Mouse (Mus musculus) erythroblast, embryonic 14.5 days (primary cell): ENCODE results near the gene Rab27a. TPM values are rescaled to one million over a fixed set of nuclear protein-coding genes. Genes with fewer than 3 reads are reported as not detected.

Source experiments
- H3K27me3 ChIP-seq: 2 replicates; pipeline ENCODE4 v1.6.1; 2012; ENCODE audit warnings: inconsistent platforms; ENCODE audit not compliant: control insufficient read depth
- H3K36me3 ChIP-seq: 2 replicates; pipeline ENCODE4 v1.6.1; 2012; ENCODE audit warnings: mild to moderate bottlenecking, inconsistent platforms; ENCODE audit not compliant: control insufficient read depth
- H3K4me1 ChIP-seq: 2 replicates; pipeline ENCODE4 v1.6.1; 2012; ENCODE audit warnings: inconsistent platforms; ENCODE audit not compliant: control insufficient read depth
- H3K4me3 ChIP-seq: replicated peaks from 2 replicates; pipeline ENCODE3; 2012; ENCODE audit warnings: moderate library complexity, mild to moderate bottlenecking, inconsistent platforms
- H3K9me3 ChIP-seq: 2 replicates; pipeline ENCODE4 v1.6.1; 2012; ENCODE audit warnings: low read length, inconsistent platforms, mixed read lengths; ENCODE audit not compliant: control insufficient read depth
- GATA1 ChIP-seq: IDR thresholded peaks from 2 replicates; pipeline ENCODE4 v1.6.1; 2012; ENCODE audit warnings: low read length, inconsistent platforms, mixed read lengths
- TAL1 ChIP-seq: IDR thresholded peaks from 3 replicates; pipeline ENCODE4 v1.6.1; 2012; ENCODE audit warnings: low read length, inconsistent platforms, mixed read lengths
- polyA plus RNA-seq: library from polyadenylated mRNA; stranded (reverse); fragments of >175 nt; gene quantifications from 2 replicates; pipeline ENCODE4 v1.2.3, GENCODE M21; 2012

The Rab27a gene
- polyA plus RNA-seq, 1 experiment = 0.06 TPM

DNA sequence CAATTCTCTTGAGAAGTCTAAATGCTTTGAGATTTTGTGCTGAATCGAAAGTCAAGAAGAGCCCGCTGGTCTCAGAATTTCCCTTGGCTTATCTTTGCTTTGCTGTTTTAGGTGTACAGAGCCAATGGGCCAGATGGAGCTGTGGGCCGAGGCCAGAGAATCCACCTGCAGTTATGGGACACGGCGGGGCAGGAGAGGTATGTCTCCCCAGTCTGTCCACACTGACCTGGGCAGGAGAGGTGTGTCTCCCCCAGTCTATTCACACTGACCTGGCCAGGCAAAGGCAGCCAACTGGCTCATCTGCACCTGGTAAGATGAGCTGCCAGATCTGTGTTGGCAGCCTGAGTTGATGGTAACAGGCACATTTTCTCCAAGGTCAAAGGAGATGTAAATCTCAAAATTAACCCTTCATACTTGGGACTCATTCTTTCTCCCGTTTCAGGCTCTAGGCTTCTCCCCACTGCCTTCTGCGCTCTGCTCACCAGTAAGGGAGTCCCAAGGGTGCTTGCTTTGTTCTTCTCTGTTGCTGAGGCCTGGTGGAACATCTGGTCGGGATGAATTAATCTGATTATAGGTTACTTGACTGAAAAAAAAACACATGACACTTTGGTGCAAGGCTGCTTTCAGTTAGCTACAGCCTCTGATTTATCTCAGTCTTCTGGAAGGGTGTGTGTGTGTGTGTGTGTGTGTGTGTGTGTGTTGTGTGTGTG, 37.8 kb downstream of the Rab27a start:
- TF ChIP-seq GATA1 (no peak), TAL1 (no peak)
- Histone ChIP-seq H3K27me3 (no peaks in the 10 kb centered on the region), H3K36me3 (no peaks in the 10 kb centered on the region), H3K4me1 (no peaks in the 10 kb centered on the region), H3K4me3 (no peak overlapping the region), H3K9me3 (no peaks in the 10 kb centered on the region)

DNA sequence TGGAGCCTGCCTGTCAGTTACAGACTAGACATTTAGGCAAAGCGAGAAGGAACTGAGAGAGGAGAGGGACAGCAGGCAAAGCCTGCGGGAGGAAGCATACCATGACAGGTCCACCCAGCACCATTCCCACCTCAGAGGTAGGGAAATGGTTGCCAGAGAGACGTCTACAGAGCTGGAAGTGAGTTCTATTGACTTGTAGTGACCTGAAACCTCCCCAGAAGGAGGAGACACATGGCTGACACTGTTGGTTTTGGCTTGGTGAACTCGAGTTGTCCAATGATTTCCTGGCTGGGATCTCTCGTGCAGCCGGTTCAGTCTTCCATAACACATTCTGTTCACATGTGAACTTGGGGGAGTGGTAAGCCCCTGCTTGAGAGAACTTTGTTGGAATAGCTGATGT, 39.3 kb downstream of the Rab27a start:
- Histone ChIP-seq H3K9me3 (no peaks in the 10 kb centered on the region), H3K4me3 (no peak overlapping the region), H3K27me3 (no peaks in the 10 kb centered on the region), H3K4me1 (no peaks in the 10 kb centered on the region), H3K36me3 (no peaks in the 10 kb centered on the region)
- TF ChIP-seq GATA1 (no peak), TAL1 (no peak)

DNA sequence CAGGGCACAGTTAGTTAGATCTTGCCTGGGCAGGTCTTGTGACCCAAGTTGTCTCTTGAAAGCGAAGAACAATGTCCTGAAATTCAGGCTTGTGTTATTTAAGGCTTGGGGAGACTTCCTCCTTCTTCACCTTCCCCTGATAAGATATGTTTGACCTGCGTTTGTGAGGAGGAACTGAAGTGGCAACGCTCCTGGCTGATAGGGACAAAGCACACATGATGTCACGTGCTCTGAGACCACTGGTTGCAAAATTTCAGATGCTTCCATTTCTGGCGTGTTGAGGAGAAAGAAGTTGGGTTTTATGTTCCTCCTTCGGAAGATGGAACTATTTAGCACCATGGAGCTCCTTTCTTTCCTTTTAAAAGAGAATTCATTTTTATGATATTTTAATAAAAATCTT, 41.2 kb downstream of the Rab27a start:
- Histone ChIP-seq H3K4me1 (no peaks in the 10 kb centered on the region), H3K9me3 (no peaks in the 10 kb centered on the region), H3K4me3 (no peak overlapping the region), H3K36me3 (no peaks in the 10 kb centered on the region), H3K27me3 (no peaks in the 10 kb centered on the region)
- TF ChIP-seq GATA1 = no peak
- no peak for TF ChIP-seq TAL1

DNA sequence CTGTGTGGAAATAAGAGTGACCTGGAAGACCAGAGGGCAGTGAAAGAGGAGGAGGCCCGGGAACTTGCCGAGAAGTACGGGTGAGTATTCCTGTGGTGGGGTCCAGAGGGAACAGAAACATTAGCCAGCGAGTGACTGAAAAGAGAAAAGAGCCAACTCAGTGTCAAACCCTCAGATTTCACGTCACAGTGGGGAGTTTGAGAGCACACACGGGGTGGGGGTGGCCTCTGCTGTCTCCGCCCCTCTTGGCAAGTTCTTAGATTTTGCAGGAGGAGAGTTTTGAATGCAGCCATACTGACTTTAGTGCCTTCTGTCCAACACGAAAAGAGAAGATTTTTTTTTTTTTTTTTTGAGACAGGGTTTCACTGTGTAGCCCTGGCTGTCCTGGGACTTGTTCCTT, 42.5 kb downstream of the Rab27a start:
- Histone ChIP-seq H3K9me3 (no peaks in the 10 kb centered on the region), H3K27me3 (no peaks in the 10 kb centered on the region), H3K4me3 (no peak overlapping the region), H3K36me3 (no peaks in the 10 kb centered on the region), H3K4me1 (no peaks in the 10 kb centered on the region)
- TF ChIP-seq TAL1 (no peak), GATA1 (no peak)

DNA sequence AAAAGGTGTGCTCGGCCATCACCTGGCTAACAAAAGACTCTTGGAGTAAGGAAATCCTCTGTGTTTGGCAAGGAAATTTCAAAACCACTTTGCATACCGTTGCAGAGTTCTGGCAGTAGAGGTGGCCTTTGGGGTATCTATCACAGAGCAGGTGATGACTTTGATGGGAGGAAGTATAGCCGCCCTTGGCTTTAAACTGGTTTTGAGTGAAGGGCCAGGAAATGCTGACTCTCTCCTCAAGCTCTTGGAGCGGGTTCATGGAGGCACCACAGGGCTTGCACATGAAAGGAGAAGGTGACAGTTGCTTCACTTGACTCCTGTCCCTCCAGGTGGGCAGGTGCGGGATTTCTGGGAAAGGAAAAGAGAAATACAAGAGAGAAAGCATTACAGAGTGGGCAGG, 42.9 kb downstream of the Rab27a start:
- TF ChIP-seq TAL1 = no peak
- TF ChIP-seq GATA1 = no peak
- no peaks in the 10 kb centered on the region for H3K27me3 ChIP-seq
- no peaks in the 10 kb centered on the region for H3K4me1 ChIP-seq
- no peak overlapping the region for H3K4me3 ChIP-seq
- H3K9me3 ChIP-seq = no peaks in the 10 kb centered on the region
- H3K36me3 ChIP-seq = no peaks in the 10 kb centered on the region

DNA sequence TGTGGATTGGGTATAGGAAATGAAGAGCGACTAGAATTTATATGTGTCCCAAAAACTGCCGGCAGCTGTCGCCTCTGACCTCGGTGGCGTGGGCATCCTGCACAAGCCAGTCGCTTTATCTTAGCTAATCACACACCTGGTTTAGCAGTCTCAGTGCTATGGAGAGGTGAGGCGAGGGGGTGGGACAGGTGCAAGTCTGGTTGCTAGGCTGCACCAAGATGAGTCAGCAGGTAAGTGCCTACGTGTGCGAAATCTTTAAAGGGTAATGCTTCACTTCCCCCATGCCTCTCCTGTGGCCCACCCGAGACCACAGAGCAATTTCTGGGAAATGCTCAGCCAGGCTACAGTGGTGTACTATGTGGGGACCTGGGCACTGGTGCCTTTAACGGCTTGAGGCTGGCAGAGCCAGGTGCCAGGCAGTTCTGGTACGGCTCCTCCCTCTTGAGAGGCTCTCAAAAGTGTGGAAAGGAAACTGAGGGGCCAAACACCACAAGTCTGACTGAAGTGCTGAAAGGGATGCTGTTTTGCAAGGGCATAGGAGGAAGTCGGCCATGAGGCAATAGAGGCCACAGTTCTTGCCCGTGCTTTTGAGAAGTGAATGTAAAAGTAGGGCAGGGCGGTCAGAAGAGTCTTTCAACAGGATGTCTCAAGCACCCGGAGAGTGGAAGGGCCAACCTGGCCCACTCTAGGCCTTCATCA, 44.7 kb downstream of the Rab27a start:
- Histone ChIP-seq H3K4me3 (no peak overlapping the region), H3K36me3 (no peaks in the 10 kb centered on the region), H3K4me1 (no peaks in the 10 kb centered on the region), H3K27me3 (no peaks in the 10 kb centered on the region), H3K9me3 (no peaks in the 10 kb centered on the region)
- TF ChIP-seq GATA1 = no peak
- TF ChIP-seq TAL1 = no peak

DNA sequence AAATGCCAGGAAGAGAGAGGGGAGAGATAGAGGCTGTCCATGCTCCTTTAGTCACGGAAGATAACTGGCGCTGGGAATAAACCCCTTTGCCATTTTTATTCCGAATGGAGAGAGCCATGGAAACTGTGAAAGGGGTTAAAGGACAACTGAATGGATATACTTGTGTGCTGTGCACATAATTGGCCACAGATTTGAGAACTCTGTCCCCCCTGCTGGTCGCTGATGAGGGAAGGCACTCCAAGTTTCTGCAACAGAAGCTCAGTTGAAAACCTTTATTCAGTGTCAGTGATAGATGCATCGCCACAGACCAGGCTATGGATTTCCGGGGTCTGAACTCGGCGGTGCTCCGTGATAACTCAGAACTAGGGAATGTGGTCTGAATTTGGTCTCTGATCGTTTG, 45.5 kb downstream of the Rab27a start:
- TF ChIP-seq GATA1 = no peak
- TF ChIP-seq TAL1 = no peak
- Histone ChIP-seq H3K36me3 (no peaks in the 10 kb centered on the region), H3K4me3 (no peak overlapping the region), H3K9me3 (no peaks in the 10 kb centered on the region), H3K4me1 (no peaks in the 10 kb centered on the region), H3K27me3 (peaks cover under 1% of the 10 kb centered on the region; the same call in 1 of the 2 replicates)

DNA sequence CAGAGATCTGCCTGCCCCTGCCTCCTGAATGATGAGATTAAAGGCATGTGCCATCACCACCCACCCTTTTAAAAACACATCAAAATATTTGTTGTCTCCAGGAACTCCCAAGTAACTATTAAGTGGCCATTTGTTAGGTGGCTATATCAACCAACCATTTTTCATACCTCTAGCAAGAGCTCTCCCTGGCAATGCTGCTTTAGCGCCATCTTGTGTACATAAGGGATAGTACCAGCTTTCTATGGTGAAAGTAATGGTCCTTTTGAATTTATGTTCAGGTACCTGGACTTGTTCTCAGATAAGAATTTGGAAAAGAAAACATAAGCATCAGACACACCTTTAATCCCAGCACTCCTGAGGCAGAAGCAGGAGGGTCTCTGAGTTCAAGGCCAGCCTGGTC, 47.1 kb downstream of the Rab27a start:
- Histone ChIP-seq H3K9me3 (no peaks in the 10 kb centered on the region), H3K36me3 (no peaks in the 10 kb centered on the region), H3K4me3 (no peak overlapping the region), H3K4me1 (no peaks in the 10 kb centered on the region), H3K27me3 (peaks cover 3% of the 10 kb centered on the region; the same call in 1 of the 2 replicates)
- TF ChIP-seq GATA1 (no peak), TAL1 (no peak)

DNA sequence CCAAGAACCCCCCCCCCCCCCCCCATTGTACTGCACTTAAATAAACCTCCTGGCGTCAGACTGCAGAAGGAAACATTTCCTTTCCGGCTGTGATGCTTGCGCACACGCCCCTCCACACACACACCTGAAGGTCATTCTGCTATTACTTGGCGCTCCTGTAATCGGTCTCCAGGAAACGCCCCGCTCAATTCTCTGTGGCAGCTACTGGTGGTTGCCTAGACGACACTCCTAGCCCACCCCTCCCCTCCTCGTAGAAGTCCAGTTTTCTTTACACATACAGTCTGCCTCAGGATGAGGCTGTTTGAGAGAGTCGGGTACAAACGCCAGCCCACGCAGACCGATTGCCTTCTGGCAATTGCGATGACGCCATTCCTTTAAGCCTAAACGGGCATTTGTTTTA, 49.9 kb downstream of the Rab27a start:
- H3K4me1 ChIP-seq = no peaks in the 10 kb centered on the region
- no peaks in the 10 kb centered on the region for H3K9me3 ChIP-seq
- peaks cover 3% of the 10 kb centered on the region; the same call in 1 of the 2 replicates for H3K27me3 ChIP-seq
- H3K36me3 ChIP-seq = no peaks in the 10 kb centered on the region
- no peak overlapping the region for H3K4me3 ChIP-seq
- TF ChIP-seq GATA1 (no peak), TAL1 (no peak)
